Mouse (Mus musculus): ENCODE results near the gene Cd3g.
A peak's percentile ranks its signal among the peaks of the same experiment; 100 is the strongest.
"Not testable (repeated sequence)": the region's sequence is repeated elsewhere in the genome, so short reads cannot be mapped to it uniquely, and the experiment has no call there.

Cd3g gene

GRCm38 (mm10) chr9:44985721-44986161, 5.5 kb upstream of the Cd3g start:
- no peak for DNase-seq

DNA sequence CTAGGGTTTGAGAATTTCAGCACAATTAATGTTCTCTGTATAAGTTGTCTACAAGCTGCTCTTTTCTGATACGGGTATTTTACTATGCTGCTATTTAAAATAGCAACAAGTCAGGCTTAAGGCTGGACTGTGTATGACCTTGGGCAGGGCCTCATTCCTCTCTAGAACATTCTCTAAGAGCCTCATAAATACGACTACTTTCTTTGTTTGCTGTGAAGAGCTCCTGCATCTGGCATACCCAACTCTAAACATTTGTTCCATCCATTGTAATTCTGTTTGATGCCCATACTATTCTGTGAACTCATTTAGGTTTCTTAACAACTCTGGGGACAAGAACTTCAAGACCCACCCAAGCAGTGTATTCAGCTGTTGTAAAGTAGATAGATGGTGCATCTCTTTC, 2.8 kb upstream of the Cd3g start:
- DNase-seq: no peak

DNA sequence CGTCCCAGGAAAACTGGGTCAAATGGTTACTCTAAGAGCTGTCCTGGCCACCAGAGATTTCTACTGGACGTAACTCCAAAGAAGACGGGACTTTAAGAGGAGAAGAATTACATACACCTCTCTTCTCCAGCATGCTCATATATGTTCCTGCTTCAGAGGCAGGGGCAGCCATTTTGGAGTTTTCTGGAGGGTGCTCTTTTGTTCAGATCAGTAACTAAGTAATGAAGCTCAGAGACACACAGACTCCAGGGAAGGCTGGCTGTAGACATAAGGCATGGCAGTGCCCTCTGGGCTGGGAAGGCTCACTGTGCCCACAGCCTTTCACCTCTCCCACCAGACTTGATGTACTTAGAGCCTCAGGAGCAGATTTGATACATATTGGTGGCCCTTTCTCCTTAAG, 2.3 kb upstream of the Cd3g start:
- DNase-seq: no peak

DNA sequence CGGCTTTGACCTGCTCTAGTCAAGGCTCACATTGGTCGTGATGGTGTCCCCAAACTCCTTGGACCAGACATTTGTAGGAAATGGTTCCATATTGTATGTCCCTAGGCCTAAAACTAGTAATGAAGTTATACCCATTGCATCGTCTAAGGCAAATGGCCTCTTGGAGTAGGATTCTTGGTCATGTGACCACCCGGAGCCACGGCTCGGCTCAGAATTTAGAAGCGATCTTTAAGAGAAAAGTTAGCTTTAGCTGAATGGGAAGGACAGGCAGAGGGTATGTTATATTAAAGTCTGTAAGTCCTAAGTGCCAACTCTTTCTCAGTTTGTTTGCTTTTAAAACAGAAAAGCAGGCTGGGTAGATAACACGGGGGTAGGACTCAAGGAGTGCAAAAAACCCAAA, 1.9 kb upstream of the Cd3g start:
- no peak for DNase-seq

DNA sequence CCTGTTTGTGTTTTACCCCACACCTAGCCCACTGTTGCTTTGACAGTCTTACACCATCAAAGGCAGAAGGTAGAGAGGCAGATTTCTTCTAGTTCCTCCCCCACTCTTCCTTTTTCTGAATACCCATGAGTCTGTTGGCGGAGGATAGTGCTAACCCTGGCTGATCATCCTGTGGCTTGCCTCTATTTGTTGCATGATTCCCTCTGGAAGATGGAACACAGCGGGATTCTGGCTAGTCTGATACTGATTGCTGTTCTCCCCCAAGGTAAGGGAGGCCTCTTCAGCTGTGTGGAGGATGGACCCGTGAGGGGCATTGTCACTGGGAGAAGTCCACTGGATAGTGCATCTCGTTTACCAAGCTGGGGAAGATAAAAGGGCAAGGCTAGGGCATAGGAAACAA, 1.4 kb upstream of the Cd3g start, which contains the start of gene Cd3d:
Gene Cd3d, plus strand, starts transcription at position 111 of the 400 bp plus-strand sequence.
- DNase-seq: no peak

- DNase-seq: no peak
Measured at GRCm38 (mm10) chr9:44981104-44981503, 873 bp upstream of the Cd3g start.

GRCm38 (mm10) chr9:44979806-44980205, 425 bp downstream of the Cd3g start:
- DNase-seq: no peak

DNA sequence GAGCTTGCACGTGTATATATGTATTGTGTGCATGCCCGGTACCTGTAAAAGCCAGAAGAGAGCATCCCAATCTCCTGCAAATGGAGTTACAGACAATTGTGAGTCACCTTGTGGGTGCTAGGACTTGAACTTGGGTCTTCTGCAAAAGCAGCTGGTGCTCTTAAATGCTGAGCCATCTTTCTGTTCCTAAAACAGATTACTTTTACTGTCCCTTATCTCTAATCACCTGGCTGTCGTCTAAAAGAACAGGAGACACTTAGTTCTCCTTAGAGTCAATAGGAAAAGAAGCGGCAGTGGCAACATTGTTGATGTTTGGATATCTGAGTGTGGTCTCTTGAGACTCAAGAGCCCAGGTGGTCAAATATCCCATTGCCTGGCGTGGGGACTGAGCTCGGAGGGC, 2.4 kb downstream of the Cd3g start:
- DNase-seq: no peak

DNA sequence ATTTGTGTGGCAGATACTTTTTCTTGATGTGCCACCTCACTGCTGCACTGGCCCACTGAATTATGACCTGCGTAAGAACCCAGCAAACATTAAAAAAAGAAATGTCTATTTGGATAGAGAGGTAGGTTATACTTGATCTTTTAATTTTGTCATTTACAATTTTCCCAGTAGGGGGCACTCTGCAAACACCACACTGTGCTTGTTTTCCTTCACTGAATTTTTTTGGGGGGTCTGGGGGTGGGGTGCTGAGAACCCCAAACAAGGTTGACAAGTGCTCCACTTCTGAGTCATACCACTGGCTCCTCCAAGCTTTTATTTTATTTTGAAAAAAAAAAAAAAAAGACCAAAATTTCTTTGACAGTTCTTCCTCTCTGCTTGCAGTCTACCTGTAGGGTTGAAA, 10.8 kb downstream of the Cd3g start:
- no peak for DNase-seq

GRCm38 (mm10) chr9:44967763-44968162, 12.5 kb downstream of the Cd3g start:
- not testable (repeated sequence) for DNase-seq

DNA sequence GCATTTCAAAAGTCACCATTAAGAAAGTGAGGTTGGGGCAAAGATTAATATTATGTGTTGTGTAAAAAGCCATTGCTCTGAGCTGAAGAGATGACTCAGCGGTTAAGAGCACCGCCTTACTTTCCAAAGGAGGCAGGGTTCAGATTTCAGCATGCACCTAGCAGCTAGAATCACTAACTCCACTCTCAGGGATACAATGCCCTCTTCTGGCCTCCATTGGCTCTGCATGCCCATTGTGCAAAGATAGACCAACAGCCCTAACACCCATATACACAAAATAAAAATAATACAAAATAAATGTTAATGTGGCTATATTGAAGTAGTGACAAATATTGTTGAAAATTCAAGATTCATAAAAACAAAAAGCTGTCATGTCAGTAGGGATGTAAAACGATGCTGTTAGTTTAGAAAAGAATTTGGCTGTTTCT, 13.4 kb downstream of the Cd3g start:
- peak; percentile 63 to 82 for DNase-seq

DNA sequence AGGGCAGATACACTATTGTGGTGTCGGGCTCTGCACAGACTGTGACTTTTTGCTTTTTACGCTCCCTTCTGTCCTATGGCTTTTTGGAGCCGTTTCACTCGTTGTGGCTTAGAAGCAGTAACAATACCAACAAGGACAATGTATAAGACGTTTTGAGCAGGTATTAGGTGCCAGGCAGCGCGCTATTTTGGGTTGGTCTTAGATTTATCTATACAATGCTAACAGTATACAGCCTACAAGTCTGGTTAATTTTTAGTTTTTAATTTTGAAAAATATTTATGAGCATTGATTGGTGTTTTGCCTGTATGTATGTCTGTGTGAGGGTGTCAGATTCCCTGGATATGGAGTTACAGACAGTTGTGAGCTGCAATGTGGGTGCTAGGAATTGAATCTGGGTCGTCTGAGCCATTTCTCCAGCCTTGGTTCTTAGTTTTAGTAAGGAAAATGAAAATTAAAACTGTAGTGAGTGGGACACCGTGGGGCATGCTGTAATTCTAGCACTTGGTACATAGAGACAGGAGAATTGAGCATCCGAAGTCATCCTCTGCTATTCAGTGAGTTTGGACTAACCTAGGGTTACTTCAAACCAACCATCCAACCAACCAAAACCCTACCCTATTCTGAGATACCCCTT, 14.3 kb downstream of the Cd3g start:
- DNase-seq: no peak

- DNase-seq: peak; percentile 98 to 100
Measured at GRCm38 (mm10) chr9:44965126-44965832, 15.0 kb downstream of the Cd3g start, which contains the start of gene Ube4a. Ube4a (minus strand) TSS chr9:44965600.

- no peak for DNase-seq
Measured at GRCm38 (mm10) chr9:44954432-44954831, 25.8 kb downstream of the Cd3g start.

DNA sequence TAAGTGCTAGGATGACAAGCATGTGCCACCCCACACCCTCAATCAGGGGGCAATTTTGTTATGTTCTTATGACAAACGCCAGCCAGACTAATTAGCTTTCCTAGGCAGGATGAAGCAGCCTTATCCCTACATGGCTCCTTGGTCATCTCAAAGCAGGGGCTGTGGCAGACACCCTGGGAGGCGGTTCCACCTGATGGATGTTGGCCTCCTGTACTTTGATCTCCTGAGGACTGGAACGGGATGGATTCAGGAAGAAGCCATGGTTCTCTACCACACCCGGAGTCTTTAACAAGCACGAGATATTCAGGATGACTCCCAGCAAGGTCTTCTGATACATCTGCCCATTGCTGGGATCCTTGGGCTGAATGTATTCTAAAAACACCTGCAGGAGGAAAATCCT, 32.4 kb downstream of the Cd3g start:
- no peak for DNase-seq

GRCm38 (mm10) chr9:44946185-44946695, 34.0 kb downstream of the Cd3g start:
- DNase-seq: no peak

DNA sequence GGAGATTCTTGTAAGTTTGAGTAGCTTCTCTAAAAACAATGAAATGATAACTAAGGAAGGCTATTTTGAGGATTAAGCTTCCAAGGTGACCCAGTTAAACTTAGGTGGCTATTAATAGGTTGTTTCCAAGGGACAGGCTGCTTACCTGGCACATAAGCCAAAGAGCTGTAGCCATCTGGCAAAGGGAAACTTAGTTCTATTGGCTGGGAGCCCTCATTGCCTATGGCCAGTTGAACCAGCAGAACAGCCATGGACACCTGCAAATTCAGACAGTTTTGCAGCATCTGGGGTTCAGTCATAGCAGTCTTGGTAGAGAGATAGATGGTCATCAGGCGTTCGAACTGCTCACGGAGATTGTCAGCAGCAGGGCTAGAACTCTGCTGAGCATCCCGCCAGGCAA, 37.8 kb downstream of the Cd3g start:
- DNase-seq: no peak

- no peak for DNase-seq
Measured at GRCm38 (mm10) chr9:44941756-44942155, 38.5 kb downstream of the Cd3g start.

DNA sequence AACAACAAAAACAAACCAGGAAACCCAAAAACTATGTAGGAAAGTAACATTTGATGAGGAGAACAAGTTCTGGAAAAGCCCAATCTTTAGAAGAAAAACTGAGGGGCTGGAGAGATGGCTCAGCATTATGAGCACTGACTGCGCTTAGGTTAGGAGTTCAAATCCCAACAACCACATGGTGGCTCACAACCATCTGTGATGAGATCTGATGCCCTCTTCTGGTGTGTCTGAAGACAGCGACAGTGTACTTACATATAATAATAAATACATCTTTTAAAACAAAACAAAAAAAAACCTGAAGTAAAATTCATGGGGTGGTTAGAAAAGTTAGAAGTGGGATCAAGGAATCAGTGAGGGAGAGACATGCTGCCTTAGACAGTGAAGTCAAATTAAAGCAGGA, 58.7 kb downstream of the Cd3g start:
- DNase-seq: no peak

- DNase-seq: peak in 1 of 2 experiments; percentile 59
Measured at GRCm38 (mm10) chr9:44921123-44921468, 59.1 kb downstream of the Cd3g start.

- DNase-seq: peak; percentile 84 to 88
Measured at GRCm38 (mm10) chr9:44920374-44921122, 59.7 kb downstream of the Cd3g start, which contains the start of gene Atp5l. Atp5l (minus strand) TSS chr9:44920742.

- no peak for DNase-seq
Measured at GRCm38 (mm10) chr9:44919606-44920005, 60.6 kb downstream of the Cd3g start.

Measured in lung, postnatal 4 days (tissue).